Mouse (Mus musculus) forebrain, embryonic 16.5 days (tissue): ENCODE data around the gene Camta1. TPM values are rescaled to one million over a fixed set of nuclear protein-coding genes. Genes with fewer than 3 reads are reported as not detected.
"Not testable (repeated sequence)": the region's sequence is repeated elsewhere in the genome, so short reads cannot be mapped to it uniquely, and the experiment has no call there.

Source experiments
- ATAC-seq: fragments of 200-750 bp; cut with Nextera tagmentation; 2 replicates; pipeline ENCODE4 v1.8.0; 2017; ENCODE audit warnings: mild to moderate bottlenecking, moderate library complexity
- H3K27ac ChIP-seq: fragments of 300-500 bp; sonication (generic); 2 replicates; pipeline ENCODE4 v1.5.1; 2014; ENCODE audit warnings: low read length, control low read depth
- H3K27me3 ChIP-seq: fragments of 300-500 bp; sonication (generic); replicated peaks from 2 replicates; pipeline ENCODE4 v1.6.1; 2014; ENCODE audit warnings: low read length; ENCODE audit not compliant: control insufficient read depth, insufficient read depth
- H3K36me3 ChIP-seq: fragments of 300-500 bp; sonication (generic); 2 replicates; pipeline ENCODE4 v1.6.1; 2014; ENCODE audit not compliant: control insufficient read depth, insufficient read depth
- H3K4me1 ChIP-seq: fragments of 300-500 bp; sonication (generic); replicated peaks from 2 replicates; pipeline ENCODE4 v1.6.1; 2014; ENCODE audit warnings: low read length; ENCODE audit not compliant: control insufficient read depth, insufficient read depth
- H3K4me2 ChIP-seq: fragments of 300-500 bp; sonication (generic); 2 replicates; pipeline ENCODE4 v1.6.1; 2014; ENCODE audit warnings: mild to moderate bottlenecking, low read length, control low read depth
- H3K4me3 ChIP-seq: fragments of 300-500 bp; sonication (generic); replicated peaks from 2 replicates; pipeline ENCODE4 v1.5.1; 2014; ENCODE audit warnings: mild to moderate bottlenecking, low read length, control low read depth
- H3K9ac ChIP-seq: fragments of 300-500 bp; sonication (generic); replicated peaks from 2 replicates; pipeline ENCODE4 v1.6.1; 2014; ENCODE audit warnings: low read depth, low read length, control low read depth
- H3K9me3 ChIP-seq: fragments of 300-500 bp; sonication (generic); 2 replicates; pipeline ENCODE4 v1.6.1; 2016; ENCODE audit warnings: low read length; ENCODE audit not compliant: control insufficient read depth
- WGBS: fragments of 180-500 bp; shearing (Covaris S2); extraction: QIAGEN DNeasy Blood & Tissue Kit; methylation state at CpG from one replicate; pipeline ENCODE4 v1.1.7; 2014; 5-methylcytosine and 5-hydroxymethylcytosine counted together
- polyA plus RNA-seq: library from polyadenylated mRNA; unstranded; fragments of >200 nt; fragmentation: Nextera tagmentation; extraction: Ambion mirVana; gene quantifications from 2 replicates; pipeline ENCODE4 v1.2.1, GENCODE M21; 2015

Gene Camta1
- polyA plus RNA-seq, 1 experiment from 2014 or later = 123 TPM

GRCm38 (mm10) chr4:150889955-150890315 is 971.7 kb downstream of the Camta1 start:
- WGBS = 46% methylated on average over 13 of the region's 13 CpGs
- H3K27ac ChIP-seq = no peak overlapping the region
- H3K4me2 ChIP-seq = no peak overlapping the region
- no peaks in the 10 kb centered on the region for H3K9me3 ChIP-seq
- ATAC-seq = no peak
- no peaks in the 10 kb centered on the region for H3K27me3 ChIP-seq
- no peak overlapping the region for H3K9ac ChIP-seq
- H3K36me3 ChIP-seq = no peaks in the 10 kb centered on the region
- no peak overlapping the region for H3K4me3 ChIP-seq
- no peaks in the 10 kb centered on the region; the same call in 1 of the 2 replicates for H3K4me1 ChIP-seq

DNA sequence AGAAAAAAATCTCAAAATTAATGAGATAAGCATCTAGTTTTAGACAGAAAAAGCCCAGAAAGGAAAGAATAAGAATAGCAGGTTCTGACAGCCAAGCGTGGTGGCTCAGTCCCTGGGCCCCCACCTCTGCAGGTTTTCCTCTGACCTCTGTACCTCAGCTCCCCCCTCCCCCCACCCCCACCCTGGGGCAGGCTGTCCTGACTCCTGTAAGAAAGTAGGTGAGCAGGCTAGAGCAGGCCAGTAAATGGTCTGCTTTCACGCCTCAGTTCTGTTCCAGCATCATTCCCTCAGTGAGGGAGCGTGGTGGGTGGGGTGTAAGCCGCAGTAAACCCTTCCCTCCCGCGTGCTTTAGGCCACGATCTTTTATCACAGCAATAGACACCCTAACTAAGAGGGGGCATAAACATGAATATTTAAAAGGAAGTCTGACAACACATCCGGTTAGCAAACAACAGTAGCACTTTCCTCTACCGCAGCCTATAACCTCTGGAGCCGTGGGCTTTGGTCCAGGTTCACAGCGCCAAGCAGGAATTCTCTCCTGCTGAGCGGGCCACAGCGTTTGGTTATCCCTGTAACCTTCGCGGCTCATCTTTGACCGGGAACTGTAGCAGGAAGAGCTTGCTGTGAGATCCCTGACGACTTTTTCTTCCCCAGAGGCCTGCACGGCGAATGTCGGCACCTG is 972.3 kb downstream of the Camta1 start:
- Histone ChIP-seq H3K9me3 (no peaks in the 10 kb centered on the region), H3K36me3 (no peaks in the 10 kb centered on the region), H3K27ac (no peak overlapping the region), H3K4me2 (no peak overlapping the region), H3K27me3 (no peaks in the 10 kb centered on the region), H3K4me1 (no peaks in the 10 kb centered on the region; the same call in 1 of the 2 replicates), H3K4me3 (no peak overlapping the region), H3K9ac (no peak overlapping the region)
- WGBS = 44% methylated on average over 20 of the region's 20 CpGs
- ATAC-seq = no peak

GRCm38 (mm10) chr4:150888492-150888891 is 973.2 kb downstream of the Camta1 start:
- Histone ChIP-seq H3K4me2 (no peak overlapping the region), H3K36me3 (no peaks in the 10 kb centered on the region), H3K4me3 (no peak overlapping the region), H3K27me3 (no peaks in the 10 kb centered on the region), H3K4me1 (no peaks in the 10 kb centered on the region; the same call in 1 of the 2 replicates), H3K9me3 (no peaks in the 10 kb centered on the region), H3K9ac (no peak overlapping the region), H3K27ac (no peak overlapping the region)
- WGBS = 89% methylated on average over 4 of the region's 4 CpGs
- no peak for ATAC-seq

DNA sequence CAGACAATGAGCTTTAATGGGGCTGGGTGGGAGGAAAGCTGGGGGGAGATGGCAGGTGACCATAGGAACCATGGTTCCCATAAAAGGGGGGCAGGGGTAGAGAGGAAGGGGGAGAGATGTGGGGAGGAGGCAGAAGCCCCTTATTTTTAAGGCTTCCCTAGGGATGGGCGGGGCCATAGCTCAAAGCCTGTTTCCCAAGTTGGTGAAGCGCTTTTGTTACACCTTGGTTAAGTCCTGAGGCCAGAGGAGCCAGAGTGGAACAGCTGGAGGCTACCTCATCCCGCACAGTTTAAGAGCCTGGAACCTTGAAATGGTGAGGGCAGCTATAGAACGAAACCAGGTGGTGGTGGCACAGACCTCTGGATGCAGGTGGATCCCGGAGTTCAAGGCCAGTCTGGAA is 973.8 kb downstream of the Camta1 start:
- no peaks in the 10 kb centered on the region for H3K27me3 ChIP-seq
- no peak overlapping the region for H3K4me3 ChIP-seq
- no peaks in the 10 kb centered on the region; the same call in 1 of the 2 replicates for H3K4me1 ChIP-seq
- ATAC-seq = no peak
- no peak overlapping the region for H3K9ac ChIP-seq
- H3K4me2 ChIP-seq = no peak overlapping the region
- 78% methylated on average over 5 of the region's 5 CpGs for WGBS
- H3K27ac ChIP-seq = no peak overlapping the region
- no peaks in the 10 kb centered on the region for H3K9me3 ChIP-seq
- no peaks in the 10 kb centered on the region for H3K36me3 ChIP-seq

GRCm38 (mm10) chr4:150882632-150883031 is 979.0 kb downstream of the Camta1 start:
- H3K27me3 ChIP-seq = no peaks in the 10 kb centered on the region
- H3K9ac ChIP-seq = no peak overlapping the region
- ATAC-seq = no peak
- 89% methylated on average over 5 of the region's 5 CpGs for WGBS
- no peaks in the 10 kb centered on the region for H3K36me3 ChIP-seq
- H3K4me3 ChIP-seq = no peak overlapping the region
- H3K4me2 ChIP-seq = no peak overlapping the region
- H3K27ac ChIP-seq = no peak overlapping the region
- H3K9me3 ChIP-seq = peaks cover 19% of the 10 kb centered on the region
- H3K4me1 ChIP-seq = no peaks in the 10 kb centered on the region

DNA sequence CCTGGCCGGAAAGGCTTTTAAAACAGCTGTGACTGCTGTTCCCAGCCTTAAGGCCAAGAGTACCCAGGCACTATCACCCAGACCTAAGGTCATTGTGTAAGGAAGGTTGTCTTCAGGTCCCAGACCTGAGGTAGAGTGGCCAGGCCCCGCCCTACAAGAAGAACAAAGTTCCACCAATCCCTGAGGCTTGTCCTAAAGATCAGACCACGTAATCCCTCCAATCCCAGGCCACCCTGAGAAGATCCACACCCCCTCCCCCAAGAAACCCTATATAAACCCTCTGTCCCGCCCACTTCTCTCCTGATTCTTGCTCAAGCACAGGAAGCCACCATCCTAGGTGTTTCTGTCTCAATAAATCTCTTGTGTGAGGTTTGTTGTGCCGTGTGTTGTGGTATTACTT is 981.3 kb downstream of the Camta1 start:
- no peak overlapping the region for H3K4me2 ChIP-seq
- H3K27me3 ChIP-seq = no peaks in the 10 kb centered on the region
- H3K9ac ChIP-seq = no peak overlapping the region
- H3K4me1 ChIP-seq = no peaks in the 10 kb centered on the region
- H3K36me3 ChIP-seq = no peaks in the 10 kb centered on the region
- no peak for ATAC-seq
- no peak overlapping the region for H3K4me3 ChIP-seq
- 83% methylated on average over 5 of the region's 5 CpGs for WGBS
- peaks cover 19% of the 10 kb centered on the region for H3K9me3 ChIP-seq
- no peak overlapping the region for H3K27ac ChIP-seq

- Histone ChIP-seq H3K4me1 (no peaks in the 10 kb centered on the region), H3K9me3 (peaks cover 19% of the 10 kb centered on the region), H3K27ac (no peak overlapping the region), H3K27me3 (no peaks in the 10 kb centered on the region), H3K9ac (no peak overlapping the region), H3K36me3 (no peaks in the 10 kb centered on the region), H3K4me2 (no peak overlapping the region), H3K4me3 (no peak overlapping the region)
- ATAC-seq = no peak
- 97% methylated on average over 22 of the region's 22 CpGs for WGBS
Measured at GRCm38 (mm10) chr4:150879631-150880030, 982.0 kb downstream of the Camta1 start.

DNA sequence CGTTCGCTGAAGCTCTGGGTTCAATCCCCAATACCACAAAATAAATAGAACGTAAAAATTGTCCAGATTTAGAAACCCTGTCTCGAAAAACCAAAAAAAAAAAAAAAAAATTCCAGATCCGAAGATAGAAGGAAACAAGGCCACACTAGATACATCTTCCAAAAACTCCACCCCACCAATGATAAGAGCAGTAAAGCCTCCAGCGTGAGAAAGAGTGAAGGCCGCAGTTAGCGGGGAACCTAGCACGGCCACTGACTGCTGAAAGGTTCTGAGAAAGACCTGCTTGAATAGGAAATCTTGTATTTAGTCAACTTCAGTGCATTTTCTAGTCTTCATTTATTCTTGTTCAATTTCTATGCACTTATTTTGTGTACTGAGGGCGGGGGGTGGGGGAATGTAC is 986.3 kb downstream of the Camta1 start:
- Histone ChIP-seq H3K4me3 (no peak overlapping the region), H3K27me3 (no peaks in the 10 kb centered on the region), H3K27ac (no peak overlapping the region), H3K9me3 (peaks cover 17% of the 10 kb centered on the region), H3K36me3 (no peaks in the 10 kb centered on the region), H3K9ac (no peak overlapping the region), H3K4me1 (peaks cover 10% of the 10 kb centered on the region), H3K4me2 (no peak overlapping the region)
- WGBS = 87% methylated on average over 10 of the region's 10 CpGs
- ATAC-seq = no peak

DNA sequence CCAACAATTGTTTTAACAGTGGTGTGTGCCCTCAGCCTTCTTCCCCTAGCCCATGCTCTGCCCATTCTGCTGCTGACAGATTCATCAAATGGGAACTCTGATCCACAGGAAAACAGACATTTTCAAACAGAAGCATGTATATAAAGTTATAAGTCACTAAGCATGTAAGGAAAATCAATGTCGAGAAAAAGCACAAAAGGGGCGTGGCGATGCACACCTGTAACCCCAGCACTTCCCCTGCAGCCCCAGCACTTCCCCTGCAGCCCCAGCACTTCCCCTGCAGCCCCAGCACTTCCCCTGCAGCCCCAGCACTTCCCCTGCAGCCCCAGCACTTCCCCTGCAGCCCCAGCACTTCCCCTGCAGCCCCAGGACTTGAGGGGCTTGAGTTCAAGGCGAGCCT is 987.3 kb downstream of the Camta1 start:
- not testable (repeated sequence) for ATAC-seq, H3K36me3 ChIP-seq, H3K4me3 ChIP-seq, H3K9ac ChIP-seq, H3K27me3 ChIP-seq, H3K4me2 ChIP-seq, H3K27ac ChIP-seq, H3K9me3 ChIP-seq
- H3K4me1 ChIP-seq = peaks cover 10% of the 10 kb centered on the region
- 85% methylated on average over 4 of the region's 4 CpGs for WGBS

DNA sequence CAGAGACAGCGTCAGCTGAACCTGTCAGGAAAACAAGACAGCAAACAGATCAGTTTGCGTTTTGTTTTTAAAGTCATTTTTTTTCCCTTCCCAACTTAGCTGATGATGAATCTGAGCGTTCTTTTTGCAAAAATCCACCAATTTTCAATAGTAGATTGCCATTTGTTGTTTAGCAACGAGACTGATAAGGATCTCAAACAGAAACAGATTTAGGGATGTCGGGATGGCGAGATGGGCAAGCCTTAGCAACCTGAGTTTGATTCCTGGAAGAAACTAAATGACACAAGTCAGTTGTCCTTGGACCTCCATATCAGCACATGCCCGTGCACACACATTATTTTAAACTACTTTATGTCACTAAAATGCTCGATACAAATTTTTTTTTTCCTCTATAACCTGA is 989.0 kb downstream of the Camta1 start:
- Histone ChIP-seq H3K27ac (no peak overlapping the region), H3K27me3 (no peaks in the 10 kb centered on the region), H3K4me2 (no peak overlapping the region), H3K4me3 (no peak overlapping the region), H3K9ac (no peak overlapping the region), H3K36me3 (no peaks in the 10 kb centered on the region), H3K9me3 (no peaks in the 10 kb centered on the region), H3K4me1 (peaks cover 10% of the 10 kb centered on the region)
- no peak for ATAC-seq
- 87% methylated on average over 8 of the region's 8 CpGs for WGBS
